Mouse (Mus musculus) adrenal gland, adult (tissue): ENCODE data around the gene Parp9.
"Not testable (repeated sequence)": the region's sequence is repeated elsewhere in the genome, so short reads cannot be mapped to it uniquely, and the experiment has no call there.

ENCODE experiments used
- DNase-seq, 2 experiments: peaks; one replicate each; pipeline ENCODE4 v3.0.0; 2022 to 2023; ENCODE audit warnings: low spot score in 1 of 2; ENCODE audit not compliant: inconsistent age in 2 of 2

The Parp9 gene

GRCm38 (mm10) chr16:35923546-35924198, 14.6 kb upstream of the Parp9 start:
- DNase-seq = no peak

DNA sequence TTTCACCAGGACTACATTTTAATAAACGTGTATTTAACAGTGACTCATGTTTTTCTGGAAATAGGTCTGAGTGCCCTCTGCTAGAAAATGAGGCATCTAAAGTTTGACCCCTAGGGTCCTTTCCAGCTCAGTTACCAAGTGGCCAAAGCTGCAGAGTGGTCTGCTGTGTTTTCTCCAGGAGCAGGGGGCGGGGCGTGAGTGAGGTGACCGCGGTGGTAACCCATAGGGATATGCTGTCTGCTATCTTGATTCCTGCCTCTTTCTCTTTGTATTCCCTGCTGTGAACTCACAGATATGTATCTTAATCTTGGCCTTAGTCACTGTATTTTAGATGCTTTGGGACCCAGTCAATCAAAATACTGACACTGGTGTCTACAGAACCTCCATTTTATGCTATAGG, 13.9 kb upstream of the Parp9 start:
- DNase-seq = no peak

DNA sequence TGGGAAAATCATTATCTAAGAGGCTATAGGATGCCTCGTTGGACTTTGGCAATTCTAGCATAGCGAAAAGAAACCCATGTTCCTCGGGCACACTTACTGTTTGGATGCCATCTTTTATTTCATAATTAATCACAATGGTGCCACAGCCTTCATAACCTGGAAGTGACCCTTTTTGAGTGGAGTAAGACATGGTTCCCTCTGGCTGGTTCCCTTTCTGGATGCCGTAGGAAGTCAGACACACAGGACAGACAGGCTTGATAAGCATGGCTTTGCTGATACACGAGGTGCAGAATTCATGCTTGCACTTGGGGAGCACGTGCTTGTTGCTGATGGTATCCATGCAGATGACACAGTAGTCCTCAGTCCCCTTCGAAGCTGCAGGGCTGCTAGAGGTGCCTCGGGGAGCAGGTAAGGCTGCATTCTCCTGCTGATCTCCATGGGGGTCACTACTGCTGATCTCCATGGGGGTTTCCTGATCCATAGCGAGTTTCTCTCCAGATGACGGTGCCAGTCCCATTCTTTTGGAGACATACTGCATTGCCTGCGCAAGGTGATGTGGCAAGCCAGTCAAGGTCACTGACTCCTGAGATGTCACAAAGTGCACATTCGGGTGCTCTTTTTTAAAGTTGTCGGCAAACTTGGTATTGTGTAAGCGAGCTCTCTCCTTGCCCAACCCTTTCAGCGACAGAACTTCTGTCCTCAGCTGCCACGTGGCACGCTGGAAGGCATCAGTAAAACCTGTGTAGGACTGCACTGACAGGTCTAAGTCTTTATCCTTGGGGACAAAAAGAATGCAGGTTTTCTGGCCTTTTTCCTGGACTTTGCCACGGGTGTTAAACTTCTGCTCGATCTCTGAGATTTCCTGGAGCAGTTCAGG, 5.9 kb upstream of the Parp9 start:
- peak in 1 of 2 experiments; percentile 66 for DNase-seq

DNA sequence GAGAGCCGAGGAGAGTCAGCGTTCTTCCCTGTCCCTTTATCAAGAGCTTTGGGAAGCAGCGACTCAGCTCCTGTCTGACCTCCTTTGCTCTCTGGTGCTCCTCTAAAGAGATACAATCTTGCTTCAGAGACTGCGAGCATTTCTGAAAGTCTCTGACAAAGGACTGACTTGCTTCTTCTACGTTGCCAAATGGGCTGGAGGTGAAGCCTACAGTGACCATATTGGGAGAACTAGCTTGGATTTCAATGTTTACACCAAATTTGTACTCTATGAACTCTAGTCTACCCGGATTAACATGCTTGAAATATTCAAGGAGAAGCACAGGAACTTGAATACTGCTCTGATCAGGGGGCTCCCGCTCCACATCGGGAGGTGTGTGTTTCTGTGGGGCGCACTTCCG, 5.1 kb upstream of the Parp9 start:
- DNase-seq = no peak

- peak in 1 of 2 experiments; percentile 25 for DNase-seq
Observed at GRCm38 (mm10) chr16:35939261-35939660, 991 bp downstream of the Parp9 start.

DNA sequence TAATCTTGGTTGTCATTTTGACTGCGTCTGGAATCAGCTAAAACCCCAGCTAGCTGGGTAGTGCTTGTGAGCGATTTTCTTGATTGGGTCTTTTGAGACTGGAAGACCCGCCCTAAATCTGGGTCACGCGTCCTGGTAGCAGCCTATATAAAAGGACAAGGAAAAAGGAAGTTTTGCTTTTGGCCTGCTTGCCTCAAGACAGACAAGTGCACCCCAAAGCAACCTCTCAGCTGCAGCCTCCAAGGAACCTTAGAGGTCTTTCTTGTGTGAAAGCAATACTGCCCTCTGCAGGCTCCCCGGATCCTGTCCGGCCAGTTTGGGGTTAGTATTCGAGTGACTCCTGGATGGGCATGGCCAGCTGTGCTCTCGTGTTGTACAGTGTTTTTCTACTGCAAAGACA, 1.4 kb downstream of the Parp9 start:
- peak; percentile 88 to 96 for DNase-seq

- DNase-seq = no peak
Observed at GRCm38 (mm10) chr16:35941382-35941781, 3.1 kb downstream of the Parp9 start.

- no peak for DNase-seq
Observed at GRCm38 (mm10) chr16:35949264-35949663, 11.0 kb downstream of the Parp9 start.

GRCm38 (mm10) chr16:35951216-35951615, 12.9 kb downstream of the Parp9 start:
- DNase-seq = no peak

DNA sequence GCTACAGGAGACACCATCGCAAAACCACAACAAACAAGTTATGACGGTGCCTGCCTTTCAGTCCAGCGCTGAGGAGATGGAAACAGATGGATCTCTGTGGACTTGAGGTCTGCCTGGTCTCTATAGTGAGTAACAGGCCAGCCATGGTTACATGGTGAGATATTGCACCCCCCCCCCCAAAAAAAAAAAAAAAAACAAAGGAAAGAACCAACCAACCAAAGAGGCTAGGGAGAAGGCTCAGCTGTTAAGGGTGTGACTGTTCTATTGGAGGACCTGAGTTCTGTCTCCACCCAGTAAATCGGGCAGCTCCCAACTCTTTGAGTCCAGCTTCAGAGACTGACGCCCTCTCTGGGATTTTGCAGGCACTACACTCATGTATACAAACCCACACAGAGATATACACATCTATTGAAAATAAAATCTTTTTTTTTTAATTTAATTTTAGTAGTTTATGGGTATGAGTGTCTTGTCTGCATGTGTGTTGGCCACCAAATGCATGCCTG, 14.4 kb downstream of the Parp9 start:
- no peak for DNase-seq

DNA sequence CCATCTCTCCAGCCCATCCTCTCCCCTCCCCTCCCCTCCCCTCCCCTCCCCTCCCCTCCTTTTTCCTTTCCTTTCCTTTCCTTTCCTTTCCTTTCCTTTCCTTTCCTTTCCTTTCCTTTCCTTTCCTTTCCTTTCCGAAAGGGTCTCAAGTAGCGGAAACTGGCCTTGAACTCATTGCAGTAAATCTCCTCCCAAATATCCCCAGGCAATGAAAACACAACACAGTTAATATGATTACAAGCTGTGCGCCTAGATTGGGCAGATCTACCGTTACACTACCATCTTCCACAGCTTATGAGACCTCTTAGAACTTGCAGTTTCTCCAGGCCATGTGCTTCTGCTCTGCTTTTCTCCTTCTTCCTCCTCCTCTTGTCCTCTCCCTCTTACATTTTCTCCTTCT, 27.7 kb downstream of the Parp9 start:
- not testable (repeated sequence) for DNase-seq

DNA sequence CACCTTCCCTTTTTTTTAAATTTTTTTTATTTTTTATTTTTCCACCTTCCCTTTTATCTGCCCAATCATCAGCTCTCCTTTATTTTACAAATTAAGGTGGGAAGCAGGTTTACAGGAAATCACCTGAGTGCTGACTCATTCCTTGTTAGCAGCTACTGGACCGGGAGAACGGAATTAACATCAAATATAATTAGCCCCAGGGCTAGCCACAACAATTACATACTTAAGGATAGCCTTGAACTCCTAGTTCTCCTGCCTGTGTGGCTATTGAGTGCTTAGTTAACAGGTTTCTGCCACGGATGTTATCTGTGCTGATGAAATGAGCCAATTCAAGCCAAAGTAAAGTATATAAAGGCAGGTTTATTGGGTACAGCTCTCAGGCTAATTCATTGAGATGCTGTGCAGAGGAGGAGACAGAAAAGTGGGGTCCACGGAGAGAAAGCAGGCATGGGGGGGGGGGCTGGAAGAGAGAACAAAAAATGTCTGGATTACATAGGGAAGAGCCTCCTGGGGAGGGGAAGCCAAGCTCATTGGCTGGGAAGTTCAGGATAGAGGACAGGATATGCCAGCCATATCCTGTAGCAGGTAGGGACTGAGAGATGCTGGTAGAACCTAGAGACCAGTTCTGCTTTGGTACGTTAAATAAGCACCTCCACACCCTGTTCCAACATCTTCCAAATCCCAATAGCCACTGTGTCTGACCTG, 28.3 kb downstream of the Parp9 start:
- DNase-seq = no peak

DNA sequence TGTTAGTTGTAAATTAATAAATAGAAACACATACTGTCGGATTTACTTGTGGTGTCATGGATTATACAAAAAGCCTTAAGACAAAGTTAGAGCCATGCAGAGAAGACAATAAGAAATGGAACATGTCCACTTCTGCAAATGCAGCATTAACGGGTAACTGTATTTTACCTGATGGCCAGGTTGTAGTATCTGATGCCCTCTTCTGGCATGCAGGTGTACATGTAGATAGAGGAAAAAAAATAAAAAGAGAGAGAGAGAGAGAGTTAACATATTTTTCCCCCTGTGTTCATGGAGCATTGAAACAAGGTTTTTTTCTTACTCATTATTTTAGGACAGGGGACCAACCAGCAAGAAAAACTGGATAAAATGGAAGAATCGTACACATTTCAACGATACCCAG, 29.0 kb downstream of the Parp9 start:
- no peak for DNase-seq

DNA sequence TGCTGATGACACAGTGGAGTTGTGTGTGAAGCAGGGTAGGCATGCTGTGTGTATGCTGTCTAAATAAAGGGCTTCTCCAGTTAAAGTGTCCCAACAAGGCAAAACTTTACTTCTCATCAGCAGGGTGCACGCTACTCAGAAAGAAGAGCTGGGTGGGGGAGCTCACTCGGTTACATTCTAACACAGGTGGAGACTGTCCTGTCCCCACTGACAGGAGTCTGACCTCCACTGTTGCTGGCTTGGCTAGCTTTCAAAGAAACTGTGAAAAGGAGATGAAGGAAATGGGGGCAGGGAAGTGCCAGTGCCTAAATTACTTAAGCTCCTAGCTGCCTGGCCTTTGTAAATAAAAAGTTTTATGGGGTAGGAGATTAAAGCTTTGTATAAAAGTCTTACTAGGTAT, 29.9 kb downstream of the Parp9 start:
- DNase-seq = no peak

- DNase-seq = no peak
Observed at GRCm38 (mm10) chr16:35974021-35974420, 35.8 kb downstream of the Parp9 start.

DNA sequence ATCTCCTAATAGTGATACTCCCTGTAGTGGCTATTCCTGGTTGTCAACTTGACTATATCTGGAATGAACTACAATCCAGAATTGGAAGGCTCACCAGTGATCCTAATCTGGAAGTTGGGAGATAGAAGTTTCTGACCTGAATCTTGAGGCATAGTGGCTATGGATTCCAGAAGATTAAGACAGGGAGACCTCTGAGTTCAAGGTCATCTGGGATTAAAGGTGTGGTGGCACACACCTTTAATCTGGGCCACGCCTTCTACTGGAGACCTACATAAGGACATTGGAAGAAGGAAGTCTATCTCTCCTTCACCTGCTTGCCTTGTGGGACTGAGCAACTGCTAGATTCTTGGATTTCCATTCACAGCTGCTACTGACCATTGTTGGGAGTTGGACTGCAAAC, 40.2 kb downstream of the Parp9 start, which contains the start of gene Kpna1:
Gene Kpna1 (plus strand): TSS at position 301 of the 400 bp plus-strand sequence.
- DNase-seq = not testable (repeated sequence)

- DNase-seq = peak; percentile 100
Observed at GRCm38 (mm10) chr16:35981363-35981821, 43.1 kb downstream of the Parp9 start.

DNA sequence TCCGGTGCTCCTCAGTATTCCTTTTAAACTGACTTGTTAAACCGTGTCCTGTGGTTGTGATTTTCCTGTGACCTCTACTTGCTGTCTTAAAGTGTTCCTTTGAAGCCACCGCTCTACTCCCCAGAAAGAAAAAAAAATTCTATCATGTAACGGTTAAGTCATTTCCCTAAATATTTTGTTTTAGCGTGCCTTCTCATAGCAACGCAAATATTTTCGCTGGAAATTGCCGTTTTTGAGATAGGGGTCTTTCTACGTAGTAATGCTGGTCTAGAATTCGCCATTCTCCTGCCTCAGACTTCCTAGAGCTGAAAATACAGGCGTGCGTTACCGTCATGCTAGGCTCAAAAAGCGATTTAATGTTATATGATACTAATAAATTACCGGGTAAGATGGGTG, 44.2 kb downstream of the Parp9 start:
- no peak for DNase-seq

DNA sequence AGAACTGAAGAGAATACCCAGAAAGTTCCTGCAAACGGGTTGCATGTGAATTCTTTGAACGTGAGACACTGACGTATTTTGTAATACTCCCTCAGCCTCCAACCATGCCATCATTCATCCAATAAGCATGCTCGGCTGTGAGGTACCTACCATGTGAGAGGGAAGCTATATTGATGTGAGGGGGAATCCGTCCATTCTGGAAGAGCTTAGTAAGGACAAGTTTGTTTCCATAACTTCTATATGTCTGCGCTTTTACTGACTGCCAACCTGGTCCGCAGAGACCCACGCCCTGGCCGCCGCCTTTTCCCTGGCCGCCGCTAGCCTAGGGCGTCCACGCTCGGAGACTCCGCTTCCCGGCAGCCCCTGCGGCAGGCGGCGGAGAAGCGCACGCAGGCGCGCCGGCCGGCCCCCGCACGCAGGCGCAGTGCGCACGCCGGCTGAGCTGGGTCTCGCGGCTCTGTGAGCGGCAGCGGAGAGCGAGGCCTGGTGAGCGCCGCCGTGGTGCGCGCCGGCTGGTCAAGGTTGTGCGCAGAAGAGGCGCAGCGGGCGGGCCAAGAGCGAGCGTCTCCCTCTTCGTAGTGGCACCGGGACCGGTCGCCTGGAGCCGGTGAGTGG, 44.7 kb downstream of the Parp9 start:
- DNase-seq = peak; percentile 96 to 97

- peak; percentile 75 to 90 for DNase-seq
Observed at GRCm38 (mm10) chr16:35983517-35984101, 45.3 kb downstream of the Parp9 start.

GRCm38 (mm10) chr16:35984471-35984870, 46.2 kb downstream of the Parp9 start:
- DNase-seq = peak in 1 of 2 experiments; percentile 49
